Mouse (Mus musculus) stomach, embryonic 14.5 days (tissue): ENCODE measurements at regions not wholly inside any gene's neighbourhood (a gene's known extent, or its start where the extent isn't known, plus 50 kb on each side); places are given as distances from the start of the nearest gene placed in this dataset.
"Not testable (repeated sequence)": the region's sequence is repeated elsewhere in the genome, so short reads cannot be mapped to it uniquely, and the experiment has no call there.

ENCODE experiments used
- ATAC-seq: fragments of 200-750 bp; cut with Nextera tagmentation; 2 replicates; pipeline ENCODE4 v1.8.0; 2017; ENCODE audit warnings: low read depth, moderate TSS enrichment; ENCODE audit not compliant: insufficient number of reproducible peaks, insufficient read depth, low FRiP score
- H3K27ac ChIP-seq: fragments of 300-500 bp; sonication (generic); 2 replicates; pipeline ENCODE4 v1.5.1; 2014; ENCODE audit warnings: mild to moderate bottlenecking, low read length, moderate library complexity, mixed read lengths
- H3K27me3 ChIP-seq: fragments of 300-500 bp; sonication (generic); 2 replicates; pipeline ENCODE4 v1.6.1; 2014; ENCODE audit warnings: low read length, control low read depth, mixed read lengths; ENCODE audit not compliant: control insufficient read depth, insufficient read depth
- H3K36me3 ChIP-seq: fragments of 300-500 bp; sonication (generic); 2 replicates; pipeline ENCODE4 v1.6.1; 2014; ENCODE audit warnings: mild to moderate bottlenecking, control low read depth, low read length, moderate library complexity, mixed read lengths; ENCODE audit not compliant: control insufficient read depth, insufficient read depth
- H3K4me1 ChIP-seq: fragments of 300-500 bp; sonication (generic); 2 replicates; pipeline ENCODE4 v1.6.1; 2014; ENCODE audit warnings: low read length, control low read depth, mixed read lengths; ENCODE audit not compliant: control insufficient read depth, insufficient read depth
- H3K4me2 ChIP-seq: fragments of 300-500 bp; sonication (generic); replicated peaks from 2 replicates; pipeline ENCODE4 v1.6.1; 2014; ENCODE audit warnings: low read depth, low read length, control low read depth
- H3K4me3 ChIP-seq: fragments of 300-500 bp; sonication (generic); 2 replicates; pipeline ENCODE4 v1.5.1; 2014; ENCODE audit warnings: low read depth, low read length, control low read depth
- H3K9ac ChIP-seq: fragments of 300-500 bp; sonication (generic); replicated peaks from 2 replicates; pipeline ENCODE4 v1.6.1; 2014; ENCODE audit warnings: low read depth, mild to moderate bottlenecking, control low read depth, low read length, moderate library complexity, mixed read lengths
- H3K9me3 ChIP-seq: fragments of 300-500 bp; sonication (generic); 2 replicates; pipeline ENCODE4 v1.6.1; 2016; ENCODE audit warnings: low read depth, low read length, control low read depth; ENCODE audit not compliant: control insufficient read depth
- WGBS: fragments of 180-500 bp; shearing (Covaris S2); extraction: QIAGEN DNeasy Blood & Tissue Kit; methylation state at CpG from one replicate; pipeline ENCODE4 v1.1.7; 2014; 5-methylcytosine and 5-hydroxymethylcytosine counted together

DNA sequence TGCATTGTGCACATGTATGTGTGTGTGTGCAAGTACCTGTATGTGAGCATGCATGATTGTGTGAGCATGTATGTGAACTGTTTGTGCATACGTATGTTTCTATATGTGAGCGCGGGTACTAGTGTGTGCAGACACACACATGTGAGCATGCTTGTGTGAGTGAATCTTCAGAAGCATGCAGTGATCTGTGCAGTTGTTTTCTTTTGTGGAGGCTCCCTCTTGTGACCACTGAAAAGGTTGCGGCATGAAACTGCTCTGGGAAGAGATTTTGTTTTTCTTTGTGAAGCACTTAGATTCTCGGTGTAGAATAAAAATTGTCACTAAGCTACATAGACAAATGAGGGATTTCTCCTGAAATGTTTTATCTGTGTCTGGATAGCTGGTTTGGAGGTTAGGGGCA is 189.2 kb upstream of the Rapgef5 start:
- H3K4me2 ChIP-seq, H3K9me3 ChIP-seq, H3K27ac ChIP-seq, H3K4me1 ChIP-seq, H3K9ac ChIP-seq, H3K36me3 ChIP-seq, H3K4me3 ChIP-seq, H3K27me3 ChIP-seq: not testable (repeated sequence)
- 64% methylated on average over 5 of the region's 5 CpGs for WGBS
- ATAC-seq: peak; percentile 46; the same call in 1 of the 2 replicates

DNA sequence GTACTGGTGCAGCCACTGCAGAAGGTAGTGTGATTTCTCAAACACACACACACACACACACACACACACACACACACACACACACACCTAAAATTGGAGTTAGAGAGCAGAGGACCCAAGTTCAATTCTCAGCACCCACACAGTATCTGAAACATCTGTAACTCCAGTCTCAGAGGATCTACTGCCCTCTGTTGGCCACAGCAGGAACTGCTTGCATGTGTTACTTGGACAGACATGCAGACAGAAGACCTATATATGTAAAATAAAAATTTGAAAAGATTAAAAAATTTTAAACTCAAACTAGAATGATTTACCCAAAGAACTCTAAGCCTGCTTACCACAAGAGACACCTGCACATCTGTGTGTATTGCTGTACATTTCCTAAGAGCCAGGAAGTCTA is 185.9 kb upstream of the Rapgef5 start:
- Histone ChIP-seq H3K9ac (no peak overlapping the region), H3K4me1 (no peaks in the 10 kb centered on the region), H3K27me3 (no peaks in the 10 kb centered on the region), H3K36me3 (no peaks in the 10 kb centered on the region), H3K9me3 (no peaks in the 10 kb centered on the region), H3K27ac (no peak overlapping the region), H3K4me2 (no peak overlapping the region), H3K4me3 (no peak overlapping the region)
- ATAC-seq: no peak

GRCm38 (mm10) chr12:117336856-117337255 is 179.4 kb upstream of the Rapgef5 start:
- Histone ChIP-seq H3K4me1 (peaks cover 5% of the 10 kb centered on the region; the same call in 1 of the 2 replicates), H3K9ac (no peak overlapping the region), H3K36me3 (no peaks in the 10 kb centered on the region), H3K27me3 (no peaks in the 10 kb centered on the region), H3K9me3 (no peaks in the 10 kb centered on the region), H3K27ac (no peak overlapping the region), H3K4me2 (no peak overlapping the region), H3K4me3 (no peak overlapping the region)
- 61% methylated on average over 4 of the region's 4 CpGs for WGBS
- ATAC-seq: no peak

DNA sequence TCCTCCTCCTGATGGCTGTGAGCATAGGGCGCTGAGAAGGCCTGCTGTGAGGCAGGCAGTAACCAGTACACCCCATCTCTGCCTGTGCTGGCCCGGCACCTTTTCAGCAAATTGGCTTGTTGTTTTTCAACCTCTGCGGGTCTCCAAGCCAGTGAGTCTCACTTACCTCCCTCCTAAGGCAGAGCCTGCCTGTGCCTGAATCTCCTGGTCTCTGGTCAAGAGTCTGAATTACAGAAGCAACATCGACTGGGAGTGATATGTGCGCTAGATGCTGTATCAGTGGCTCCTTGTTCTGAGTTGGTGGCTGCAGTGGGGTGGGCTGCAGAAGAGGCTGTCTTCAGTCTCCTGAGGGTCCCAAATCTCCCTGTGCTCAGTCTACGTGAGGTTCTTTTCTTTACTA is 174.0 kb upstream of the Rapgef5 start:
- peaks cover 8% of the 10 kb centered on the region for H3K4me1 ChIP-seq
- WGBS: 46% methylated on average over 6 of the region's 6 CpGs
- no peak overlapping the region for H3K4me2 ChIP-seq
- no peak overlapping the region for H3K9ac ChIP-seq
- H3K9me3 ChIP-seq: no peaks in the 10 kb centered on the region
- H3K36me3 ChIP-seq: no peaks in the 10 kb centered on the region
- H3K27me3 ChIP-seq: no peaks in the 10 kb centered on the region
- no peak overlapping the region for H3K4me3 ChIP-seq
- no peak for ATAC-seq
- H3K27ac ChIP-seq: no peak overlapping the region

DNA sequence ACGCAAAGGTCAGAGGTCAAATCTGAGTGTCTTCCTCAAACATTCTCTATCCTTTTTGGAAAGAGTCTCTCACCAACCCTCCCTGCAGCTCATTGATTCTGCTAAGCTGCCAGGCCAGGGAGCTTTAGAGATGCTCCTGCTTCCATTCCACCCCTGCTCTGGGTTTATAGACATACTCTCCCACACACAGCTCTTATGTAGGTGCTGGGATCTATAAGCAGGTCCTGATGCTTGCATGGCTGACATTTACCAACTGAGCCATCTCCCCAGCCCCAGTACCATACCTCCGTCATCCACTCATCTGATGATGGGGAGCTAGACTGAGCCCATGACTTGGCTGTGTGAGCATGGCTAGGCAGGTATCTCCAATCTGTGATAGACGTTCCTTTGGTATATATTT is 173.2 kb upstream of the Rapgef5 start:
- WGBS: 85% methylated on average over 3 of the region's 3 CpGs

GRCm38 (mm10) chr12:117343605-117344004 is 172.7 kb upstream of the Rapgef5 start:
- not testable (repeated sequence) for H3K27ac ChIP-seq, H3K4me3 ChIP-seq, H3K9ac ChIP-seq, H3K4me1 ChIP-seq, H3K36me3 ChIP-seq, H3K4me2 ChIP-seq, H3K9me3 ChIP-seq, ATAC-seq, H3K27me3 ChIP-seq
- WGBS: 91% methylated on average over 5 of the region's 5 CpGs

More for the DNA sequence above, 173.2 kb upstream of the Rapgef5 start:
- Histone ChIP-seq H3K9me3 (no peaks in the 10 kb centered on the region), H3K27ac (no peak overlapping the region), H3K4me1 (peaks cover 8% of the 10 kb centered on the region), H3K36me3 (no peaks in the 10 kb centered on the region), H3K4me2 (no peak overlapping the region), H3K27me3 (no peaks in the 10 kb centered on the region), H3K4me3 (no peak overlapping the region), H3K9ac (no peak overlapping the region)
- no peak for ATAC-seq

DNA sequence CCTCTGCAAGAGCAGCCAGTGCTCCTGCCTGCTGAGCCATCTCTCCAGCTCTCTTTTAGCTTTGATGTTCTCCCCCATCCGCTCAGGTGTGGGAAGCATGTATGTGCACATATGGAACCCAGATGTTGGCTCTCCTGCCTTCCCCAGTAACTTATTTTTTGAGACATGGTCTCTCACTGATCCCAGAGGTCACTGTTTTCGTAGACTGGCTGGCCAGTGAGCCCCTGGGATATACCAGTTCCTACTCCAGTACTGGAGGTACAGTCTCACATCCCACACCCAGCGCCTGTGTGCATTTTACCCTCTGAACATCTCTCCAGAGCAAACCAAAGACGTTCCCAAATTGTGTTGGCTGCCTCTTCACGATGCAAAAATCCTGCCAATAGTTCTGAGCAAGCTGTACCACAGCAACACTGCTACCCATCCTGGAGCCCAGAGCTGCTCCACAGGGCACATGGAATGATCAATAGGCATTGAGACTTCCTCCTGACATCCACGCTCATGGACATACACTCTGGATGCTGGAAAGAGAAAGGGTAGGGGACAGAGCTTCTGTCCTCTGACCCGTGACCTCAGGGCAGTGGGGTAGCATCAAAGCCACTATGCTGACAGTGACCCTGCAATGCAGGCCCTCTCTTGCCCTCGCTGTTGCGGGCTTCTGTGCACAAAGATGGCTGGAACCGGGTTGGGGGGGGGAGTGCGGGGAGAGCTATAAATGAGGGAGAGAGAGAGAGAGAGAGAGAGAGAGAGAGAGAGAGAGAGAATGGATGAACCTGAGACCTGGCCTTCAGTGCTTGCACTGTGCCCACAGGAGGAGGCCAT is 171.8 kb upstream of the Rapgef5 start:
- no peaks in the 10 kb centered on the region for H3K27me3 ChIP-seq
- no peak for ATAC-seq

DNA sequence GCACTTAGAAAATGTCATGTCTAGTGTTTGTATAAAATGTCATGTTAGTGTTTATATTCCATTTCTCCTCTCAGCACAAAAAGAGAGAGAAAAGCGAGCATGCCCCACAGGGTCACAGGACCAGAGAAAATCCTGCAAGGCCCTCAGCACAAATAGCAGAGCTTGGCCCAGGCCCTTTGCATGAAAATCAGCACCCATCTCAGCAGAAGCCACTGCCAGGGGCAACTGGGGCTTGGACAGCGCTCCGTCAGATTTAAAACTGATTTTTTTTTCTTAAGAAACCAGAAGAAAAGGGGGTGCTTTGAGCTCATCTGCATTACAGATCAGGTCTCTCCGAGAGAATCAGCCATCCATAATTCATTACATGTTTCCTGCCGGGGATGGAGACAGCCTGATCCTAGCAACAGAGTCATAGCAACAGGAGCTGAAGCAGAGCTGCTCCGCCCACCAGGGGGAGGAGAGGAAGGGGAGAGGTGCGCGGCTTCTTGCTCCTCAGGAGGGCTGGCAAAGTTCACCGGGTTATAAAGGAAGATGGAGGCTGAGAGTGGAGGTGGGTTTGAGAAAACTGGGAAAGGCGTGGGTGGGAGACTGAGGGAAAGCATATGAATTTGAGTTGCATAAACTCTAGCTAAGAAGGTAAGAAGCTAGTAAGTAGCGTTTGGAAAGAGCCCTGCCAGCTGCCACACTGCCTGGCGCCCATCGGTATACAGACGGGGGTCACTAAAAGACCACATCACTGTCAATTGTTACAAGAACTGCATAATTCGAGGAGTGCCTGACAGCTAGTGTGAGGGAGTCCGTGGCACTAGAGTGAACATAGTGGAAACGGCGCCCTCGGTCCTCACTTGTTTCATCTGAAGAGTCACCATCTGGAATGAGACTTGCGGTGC is 170.9 kb upstream of the Rapgef5 start:
- 25% methylated on average over 20 of the region's 20 CpGs for WGBS
- H3K36me3 ChIP-seq: no peaks in the 10 kb centered on the region
- 0 out of 2 replicates have a peak overlapping the region, but pooled peaks have one; percentile 1 for H3K4me2 ChIP-seq
- H3K9ac ChIP-seq: no peak overlapping the region
- H3K9me3 ChIP-seq: no peaks in the 10 kb centered on the region
- peaks cover 4% of the 10 kb centered on the region; the same call in 1 of the 2 replicates for H3K4me1 ChIP-seq
- H3K4me3 ChIP-seq: no peak overlapping the region
- H3K27ac ChIP-seq: no peak overlapping the region
- H3K27me3 ChIP-seq: no peaks in the 10 kb centered on the region
- peak; percentile 59; the same call in 1 of the 2 replicates for ATAC-seq

More for the DNA sequence above, 171.8 kb upstream of the Rapgef5 start:
- Histone ChIP-seq H3K9ac (no peak overlapping the region), H3K36me3 (no peaks in the 10 kb centered on the region), H3K4me1 (peaks cover 8% of the 10 kb centered on the region), H3K9me3 (no peaks in the 10 kb centered on the region), H3K27ac (no peak overlapping the region), H3K4me3 (no peak overlapping the region), H3K4me2 (no peak overlapping the region)
- 56% methylated on average over 11 of the region's 11 CpGs for WGBS
